Mouse (Mus musculus) intestine, postnatal 0 days (tissue): ENCODE measurements at regions not wholly inside any gene's neighbourhood (a gene's known extent, or its start where the extent isn't known, plus 50 kb on each side); places are given as distances from the start of the nearest gene placed in this dataset.

Source experiments
- ATAC-seq: fragments of 200-750 bp; cut with Nextera tagmentation; 2 replicates; pipeline ENCODE4 v1.8.0; 2017; ENCODE audit warnings: mild to moderate bottlenecking, moderate TSS enrichment, moderate library complexity
- H3K27ac ChIP-seq: fragments of 300-500 bp; sonication (generic); 2 replicates; pipeline ENCODE4 v1.5.1; 2014; ENCODE audit warnings: mild to moderate bottlenecking, low read depth, low read length, moderate library complexity
- H3K27me3 ChIP-seq: fragments of 300-500 bp; sonication (generic); replicated peaks from 2 replicates; pipeline ENCODE4 v1.6.1; 2014; ENCODE audit warnings: low read length, mixed read lengths; ENCODE audit not compliant: control insufficient read depth, insufficient read depth
- H3K36me3 ChIP-seq: fragments of 300-500 bp; sonication (generic); 2 replicates; pipeline ENCODE4 v1.6.1; 2014; ENCODE audit warnings: mild to moderate bottlenecking, moderate library complexity; ENCODE audit not compliant: control insufficient read depth, insufficient read depth
- H3K4me1 ChIP-seq: fragments of 300-500 bp; sonication (generic); replicated peaks from 2 replicates; pipeline ENCODE4 v1.6.1; 2014; ENCODE audit warnings: antibody characterized with exemption, low read length, mixed read lengths; ENCODE audit not compliant: control insufficient read depth, insufficient read depth
- H3K4me2 ChIP-seq: fragments of 300-500 bp; sonication (generic); replicated peaks from 2 replicates; pipeline ENCODE4 v1.6.1; 2014; ENCODE audit warnings: low read depth, mild to moderate bottlenecking, moderate library complexity
- H3K4me3 ChIP-seq: fragments of 300-500 bp; sonication (generic); 2 replicates; pipeline ENCODE4 v1.5.1; 2014; ENCODE audit warnings: low read depth, low read length
- H3K9ac ChIP-seq: fragments of 300-500 bp; sonication (generic); 2 replicates; pipeline ENCODE4 v1.6.1; 2014; ENCODE audit warnings: mild to moderate bottlenecking, low read depth, low read length
- H3K9me3 ChIP-seq: fragments of 300-500 bp; sonication (generic); 2 replicates; pipeline ENCODE4 v1.6.1; 2016; ENCODE audit warnings: mixed run types; ENCODE audit not compliant: control insufficient read depth
- CTCF ChIP-seq: sonication (generic); IDR thresholded peaks from 2 replicates; pipeline ENCODE4 v1.5.1; 2016; ENCODE audit warnings: low read depth, mild to moderate bottlenecking, control low read depth, antibody characterized with exemption, moderate library complexity
- WGBS: fragments of 180-500 bp; shearing (Covaris S2); extraction: QIAGEN DNeasy Blood & Tissue Kit; methylation state at CpG from one replicate; pipeline ENCODE4 v1.1.7; 2014; 5-methylcytosine and 5-hydroxymethylcytosine counted together

- Histone ChIP-seq H3K9ac (no peak overlapping the region), H3K27me3 (no peaks in the 10 kb centered on the region), H3K4me3 (no peak overlapping the region), H3K4me1 (no peaks in the 10 kb centered on the region), H3K27ac (no peak overlapping the region), H3K9me3 (no peaks in the 10 kb centered on the region), H3K36me3 (no peaks in the 10 kb centered on the region), H3K4me2 (no peak overlapping the region)
- no peak for TF ChIP-seq CTCF
- ATAC-seq = no peak
- WGBS = 65% methylated on average over 3 of the region's 3 CpGs
Observed at GRCm38 (mm10) chr17:89982904-89983303, 72.7 kb upstream of the Gm10184 start.

DNA sequence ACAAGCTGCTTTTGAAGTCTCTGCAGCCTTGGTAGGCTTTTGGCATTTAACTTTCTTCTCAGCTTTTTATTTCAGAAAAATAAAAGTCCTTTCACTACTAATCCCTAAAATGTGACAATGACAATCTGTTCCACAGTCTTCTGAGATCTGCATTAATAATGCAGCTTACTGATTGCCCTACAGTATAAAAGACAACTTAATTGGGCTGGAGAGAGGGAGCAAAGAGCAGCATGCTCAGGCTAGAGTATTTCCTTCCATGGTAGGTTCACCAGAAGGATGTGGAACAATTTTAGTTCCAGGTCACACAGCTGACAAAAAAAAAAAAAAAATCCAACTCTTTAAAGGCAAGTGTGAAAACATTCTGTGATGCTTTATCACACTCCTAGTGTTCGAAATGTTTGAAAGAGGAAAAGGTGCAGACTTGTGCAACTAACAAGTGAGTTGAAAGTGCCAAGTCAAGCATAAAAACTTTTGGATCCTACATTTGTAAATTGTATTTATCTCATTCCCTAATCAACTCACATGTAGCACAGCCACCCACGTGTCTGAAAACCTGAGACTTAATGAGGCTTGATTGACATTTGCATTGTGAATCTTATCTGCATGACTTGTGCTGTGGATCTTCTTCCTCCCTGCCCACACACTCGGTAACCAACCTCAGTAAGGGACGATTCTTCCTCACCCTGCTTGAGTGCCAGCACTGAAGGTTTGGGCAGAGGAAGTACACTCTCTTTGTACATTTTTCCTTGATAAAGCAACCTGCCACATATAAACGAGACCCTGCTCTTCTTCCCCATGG is 69.0 kb upstream of the Gm10184 start:
- no peaks in the 10 kb centered on the region for H3K36me3 ChIP-seq
- H3K9me3 ChIP-seq = no peaks in the 10 kb centered on the region
- no peak overlapping the region for H3K9ac ChIP-seq
- no peaks in the 10 kb centered on the region for H3K4me1 ChIP-seq
- no peak overlapping the region for H3K4me2 ChIP-seq
- TF ChIP-seq CTCF = no peak
- no peak overlapping the region for H3K4me3 ChIP-seq
- no peak for ATAC-seq
- H3K27me3 ChIP-seq = no peaks in the 10 kb centered on the region
- H3K27ac ChIP-seq = no peak overlapping the region
- 51% methylated on average over 5 of the region's 5 CpGs for WGBS

GRCm38 (mm10) chr17:89963000-89963399 is 52.8 kb upstream of the Gm10184 start:
- no peaks in the 10 kb centered on the region for H3K36me3 ChIP-seq
- no peaks in the 10 kb centered on the region for H3K27me3 ChIP-seq
- no peak overlapping the region for H3K4me3 ChIP-seq
- 36% methylated on average over 1 of the region's 1 CpGs for WGBS
- H3K9ac ChIP-seq = no peak overlapping the region
- no peak overlapping the region for H3K27ac ChIP-seq
- H3K4me1 ChIP-seq = no peaks in the 10 kb centered on the region
- no peak for TF ChIP-seq CTCF
- H3K9me3 ChIP-seq = no peaks in the 10 kb centered on the region
- H3K4me2 ChIP-seq = no peak overlapping the region
- peak; percentile 49; the same call in 1 of the 2 replicates for ATAC-seq

DNA sequence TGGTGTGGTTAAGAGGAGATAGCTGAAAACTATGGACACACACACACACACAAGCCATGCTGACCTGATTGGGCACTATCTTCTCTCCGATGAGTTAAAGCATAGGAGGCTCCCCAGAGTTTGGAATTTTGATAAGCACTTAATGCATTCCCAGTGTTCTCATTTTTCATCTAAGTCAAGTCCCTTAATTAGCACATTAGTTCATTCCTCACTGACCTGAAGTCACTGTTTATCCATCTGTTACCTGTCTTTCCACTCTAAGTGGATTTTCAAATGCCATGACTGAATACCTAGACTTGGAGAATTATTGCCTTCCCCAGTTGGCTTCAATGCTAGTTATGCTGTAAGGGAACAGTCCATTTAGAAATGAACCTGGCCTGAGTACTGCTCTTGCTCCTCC is 51.2 kb upstream of the Gm10184 start:
- WGBS = 89% methylated on average over 1 of the region's 1 CpGs
- Histone ChIP-seq H3K27ac (no peak overlapping the region), H3K4me2 (no peak overlapping the region), H3K36me3 (no peaks in the 10 kb centered on the region), H3K9ac (no peak overlapping the region), H3K27me3 (no peaks in the 10 kb centered on the region), H3K4me1 (no peaks in the 10 kb centered on the region), H3K4me3 (no peak overlapping the region), H3K9me3 (no peaks in the 10 kb centered on the region)
- no peak for TF ChIP-seq CTCF
- no peak for ATAC-seq

DNA sequence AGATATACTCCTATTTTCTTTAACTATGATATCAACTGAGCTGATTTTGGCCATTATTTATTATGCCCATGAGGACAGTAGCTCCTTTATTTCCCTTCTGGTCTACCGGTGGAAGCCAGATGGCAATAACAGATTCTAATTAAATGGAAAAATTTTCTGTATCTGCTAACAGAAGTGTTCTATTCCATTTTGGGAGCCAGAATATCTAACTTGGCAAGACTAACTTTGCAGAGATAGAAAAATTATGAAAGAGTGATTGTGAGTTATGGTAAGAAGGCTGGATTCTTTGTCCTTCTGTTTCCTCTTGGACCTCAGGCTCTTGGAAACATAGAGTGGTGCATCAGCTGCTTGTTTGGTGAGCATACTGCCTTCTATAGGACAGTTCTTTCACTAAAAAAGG is 50.1 kb upstream of the Gm10184 start:
- H3K4me2 ChIP-seq = no peak overlapping the region
- H3K27ac ChIP-seq = no peak overlapping the region
- no peaks in the 10 kb centered on the region for H3K9me3 ChIP-seq
- TF ChIP-seq CTCF = no peak
- no peaks in the 10 kb centered on the region for H3K27me3 ChIP-seq
- H3K9ac ChIP-seq = no peak overlapping the region
- no peaks in the 10 kb centered on the region for H3K4me1 ChIP-seq
- ATAC-seq = no peak
- no peak overlapping the region for H3K4me3 ChIP-seq
- no peaks in the 10 kb centered on the region for H3K36me3 ChIP-seq
- 85% methylated on average over 1 of the region's 1 CpGs for WGBS
